Mouse (Mus musculus): ENCODE measurements around the gene Npnt.

Npnt gene

GRCm38 (mm10) chr3:132949791-132950528, at the start of gene Npnt:
Gene Npnt (minus strand): TSS chr3:132950291.
- in situ Hi-C loops (cut with MboI), result no loop called here

DNA sequence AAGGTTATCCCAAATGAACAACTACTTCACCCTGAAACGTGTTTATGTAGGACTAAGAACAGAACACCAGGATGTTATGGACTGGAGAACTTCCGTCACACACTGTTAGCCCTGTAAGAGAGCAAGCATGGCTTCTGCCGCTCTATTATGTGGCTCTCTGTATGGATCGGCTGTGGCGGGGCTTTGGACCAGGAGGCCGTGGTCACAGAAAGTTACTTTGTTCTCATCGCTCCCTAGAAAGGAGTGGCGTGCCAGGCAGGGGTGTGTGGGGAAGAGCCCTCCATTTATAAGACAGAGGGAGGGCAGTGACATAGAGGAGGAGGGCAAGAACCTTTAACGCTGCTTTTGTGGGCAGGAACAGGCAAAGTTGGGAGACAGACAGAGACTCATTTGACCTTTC, 46.2 kb upstream of the Npnt start:
- in situ Hi-C loops (cut with MboI), result no loop called here

- in situ Hi-C loops (cut with MboI), result no loop called here
Observed at GRCm38 (mm10) chr3:132995904-132996267, 45.8 kb upstream of the Npnt start.

DNA sequence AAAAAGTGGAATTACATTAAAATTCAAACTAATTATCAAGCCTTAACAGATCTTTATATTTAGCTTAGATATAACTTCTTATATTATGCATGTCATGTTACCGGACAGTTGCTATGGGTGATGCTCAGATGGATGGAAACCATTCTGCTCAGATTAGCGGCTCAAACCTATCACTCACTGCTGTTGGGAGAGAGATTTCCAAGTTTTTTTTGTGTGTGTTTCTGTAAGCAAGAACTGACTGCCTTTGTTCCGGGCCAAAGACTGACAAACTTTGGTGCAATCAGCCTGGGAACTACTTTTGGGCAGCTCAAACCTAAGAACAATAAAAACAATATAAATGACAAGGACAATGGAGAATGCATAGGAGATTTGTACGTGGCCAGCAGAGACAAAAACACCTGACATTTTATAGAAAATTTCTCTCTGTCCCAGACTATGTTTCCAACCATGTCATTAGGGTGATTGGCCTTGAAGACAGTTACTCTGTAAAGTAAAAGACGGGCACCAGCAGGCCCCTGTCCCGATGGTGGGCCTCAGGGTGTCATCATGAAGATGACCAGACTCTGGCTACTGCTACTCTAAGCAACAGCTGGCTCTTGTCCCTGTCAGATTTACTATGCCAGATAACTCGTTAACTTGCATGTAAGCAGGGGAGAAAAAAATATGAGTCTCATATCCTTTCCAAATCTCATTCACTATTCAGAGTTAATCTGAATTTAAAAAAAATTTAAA, 45.2 kb upstream of the Npnt start:
- in situ Hi-C loops (cut with MboI), result no loop called here

DNA sequence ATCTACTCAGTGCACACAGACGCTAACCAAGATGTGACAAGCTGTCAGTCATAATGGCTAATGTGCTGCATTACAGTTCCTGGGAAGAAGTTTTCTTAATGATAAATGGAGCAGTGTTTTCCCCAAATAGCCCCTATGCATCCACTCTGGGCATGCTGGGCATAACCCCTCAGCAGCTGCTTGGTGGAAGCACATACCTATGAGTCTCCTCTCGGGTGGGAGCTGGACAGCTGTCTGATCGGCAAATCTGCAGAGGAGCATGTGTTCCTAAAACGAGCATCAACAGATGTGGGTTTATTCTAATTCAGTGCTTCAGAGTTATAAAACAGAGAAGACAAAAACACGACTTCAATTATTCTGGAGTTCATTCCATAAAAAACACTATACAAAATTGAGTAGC, 36.1 kb upstream of the Npnt start:
- in situ Hi-C loops (cut with MboI), result no loop called here

GRCm38 (mm10) chr3:132983845-132984485, 33.9 kb upstream of the Npnt start:
- in situ Hi-C loops (cut with MboI), result no loop called here

DNA sequence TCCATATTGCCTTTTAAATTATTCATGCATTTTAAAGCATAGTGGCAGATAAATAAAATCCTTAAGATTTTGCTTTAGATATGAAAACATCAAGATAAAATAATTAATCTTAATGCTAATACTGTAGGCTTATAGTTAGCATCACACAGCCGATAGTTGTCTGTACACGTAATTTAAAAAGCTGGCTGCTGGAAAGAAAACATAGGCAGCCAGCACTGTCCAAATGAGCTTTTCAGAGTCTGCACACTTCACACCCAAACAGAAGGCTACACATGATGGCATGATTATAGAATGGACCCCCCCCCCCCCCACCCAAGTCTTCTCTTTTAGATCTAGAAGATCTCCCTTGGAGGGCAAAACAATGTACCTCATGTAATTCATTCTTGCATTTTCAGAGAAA, 31.9 kb upstream of the Npnt start:
- in situ Hi-C loops (cut with MboI), result no loop called here

GRCm38 (mm10) chr3:132979781-132980461, 29.8 kb upstream of the Npnt start:
- in situ Hi-C loops (cut with MboI), result no loop called here

- in situ Hi-C loops (cut with MboI), result no loop called here
Observed at GRCm38 (mm10) chr3:132966255-132966654, 16.2 kb upstream of the Npnt start.

- in situ Hi-C loops (cut with MboI), result no loop called here
Observed at GRCm38 (mm10) chr3:132964715-132965507, 14.8 kb upstream of the Npnt start.

GRCm38 (mm10) chr3:132962631-132963361, 12.7 kb upstream of the Npnt start:
- in situ Hi-C loops (cut with MboI), result no loop called here

- in situ Hi-C loops (cut with MboI), result no loop called here
Observed at GRCm38 (mm10) chr3:132950529-132950880, 414 bp upstream of the Npnt start.

GRCm38 (mm10) chr3:132949380-132949790, 706 bp downstream of the Npnt start:
- in situ Hi-C loops (cut with MboI), result no loop called here

DNA sequence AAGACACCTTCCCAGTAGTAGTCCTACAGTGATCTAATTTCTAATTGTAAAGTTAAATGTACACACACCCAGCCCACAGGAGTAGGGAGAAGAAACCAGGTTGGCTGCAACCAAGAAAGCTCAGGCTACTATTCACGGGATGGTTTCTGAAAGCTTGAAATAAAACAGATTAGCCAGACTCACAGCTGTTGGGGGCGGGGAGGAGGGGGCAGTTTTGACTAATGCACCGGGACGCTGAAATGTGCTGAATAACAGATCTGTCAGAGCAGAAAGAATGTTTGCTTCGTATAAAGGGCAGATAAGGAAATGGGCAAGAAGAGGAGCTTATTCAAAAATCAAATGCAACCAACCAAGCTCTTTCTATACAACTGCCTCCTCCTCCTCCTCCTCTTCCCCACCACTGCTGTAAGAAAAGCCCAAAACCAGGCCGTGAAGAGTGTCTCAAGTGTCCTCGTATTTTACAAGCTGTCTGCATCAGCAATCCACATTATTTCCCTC, 1.7 kb downstream of the Npnt start:
- in situ Hi-C loops (cut with MboI), result no loop called here

DNA sequence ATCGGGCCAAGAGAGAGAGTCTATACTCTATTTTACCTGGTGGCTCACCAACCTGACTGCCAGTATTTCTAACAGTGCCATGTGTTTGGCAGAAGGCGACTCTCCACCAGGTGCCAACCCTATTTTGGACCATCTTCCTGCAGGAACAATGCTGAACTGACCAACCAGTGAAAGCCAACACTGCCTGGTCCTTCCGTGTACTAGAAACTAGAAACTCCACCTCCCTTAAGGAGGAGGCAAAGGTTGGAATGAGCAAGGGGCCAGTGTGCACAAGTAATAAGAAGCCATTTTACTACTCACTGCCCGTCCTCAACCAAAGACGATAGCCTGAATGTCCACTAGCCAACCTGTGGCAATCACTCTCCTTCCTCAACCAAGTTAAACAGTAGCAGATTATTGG, 4.0 kb downstream of the Npnt start:
- in situ Hi-C loops (cut with MboI), result no loop called here

GRCm38 (mm10) chr3:132945669-132946068, 4.4 kb downstream of the Npnt start:
- in situ Hi-C loops (cut with MboI), result no loop called here

DNA sequence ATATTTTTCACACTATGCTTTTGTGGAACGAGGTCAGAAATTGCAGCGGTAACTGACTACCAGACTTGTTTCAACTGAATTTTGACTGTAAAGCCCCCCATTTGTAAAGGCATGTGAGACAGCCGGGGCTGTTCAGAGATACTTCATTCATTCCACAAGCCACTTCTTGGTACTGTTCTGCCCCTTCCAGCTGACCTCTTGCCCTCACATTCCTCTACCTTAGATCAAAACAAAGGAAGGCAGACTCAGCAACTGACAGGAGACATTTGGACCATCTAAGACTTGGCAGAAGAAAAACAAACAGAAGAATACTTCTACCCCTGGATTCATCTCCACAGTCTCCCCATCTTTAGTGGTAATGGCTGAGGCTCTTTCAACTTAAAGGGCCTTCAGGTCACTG, 5.5 kb downstream of the Npnt start:
- in situ Hi-C loops (cut with MboI), result no loop called here

DNA sequence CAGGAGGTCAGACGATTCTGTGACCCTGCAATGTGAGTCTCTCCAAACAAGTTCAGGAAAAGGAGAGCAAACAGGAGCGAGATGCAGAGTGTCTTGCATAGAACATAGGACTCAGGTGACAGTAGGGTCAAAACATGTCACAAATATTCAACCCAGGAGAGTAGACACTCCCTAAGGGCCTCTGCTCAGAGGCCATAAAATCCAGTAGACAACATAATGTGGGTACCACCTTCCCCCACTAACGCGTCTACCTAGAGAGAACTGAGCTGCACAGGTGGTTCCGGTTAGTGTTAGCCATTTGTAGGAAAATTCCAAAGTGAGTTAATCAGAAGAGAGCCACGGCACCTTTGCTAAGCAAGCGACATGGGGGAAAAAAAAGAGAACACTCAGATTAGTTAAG, 5.9 kb downstream of the Npnt start:
- in situ Hi-C loops (cut with MboI), result no loop called here

- in situ Hi-C loops (cut with MboI), result no loop called here
Observed at GRCm38 (mm10) chr3:132942778-132943177, 7.3 kb downstream of the Npnt start.

- in situ Hi-C loops (cut with MboI), result no loop called here
Observed at GRCm38 (mm10) chr3:132940181-132940990, 9.7 kb downstream of the Npnt start.
